Mouse (Mus musculus) thymus, postnatal 4 days (tissue): Measurements from ENCODE around the gene Rtn1.
A peak's percentile ranks its signal among the peaks of the same experiment; 100 is the strongest.

Experiments used
- DNase-seq: peaks from one replicate; pipeline ENCODE4 v3.0.0; 2021

Rtn1 gene

GRCm38 (mm10) chr12:72373916-72374615, 34.8 kb downstream of the Rtn1 start:
- DNase-seq, result no peak

GRCm38 (mm10) chr12:72370081-72370480, 38.8 kb downstream of the Rtn1 start:
- DNase-seq, result no peak

GRCm38 (mm10) chr12:72366763-72367162, 42.1 kb downstream of the Rtn1 start:
- no peak for DNase-seq

- no peak for DNase-seq
These were observed 42.8 kb downstream of the Rtn1 start for GRCm38 (mm10) chr12:72366104-72366437.

- DNase-seq, result no peak
These were observed 43.4 kb downstream of the Rtn1 start for GRCm38 (mm10) chr12:72365231-72366103.

GRCm38 (mm10) chr12:72364543-72364942, 44.3 kb downstream of the Rtn1 start:
- DNase-seq, result no peak

- DNase-seq, result peak; percentile 16
These were observed 47.0 kb downstream of the Rtn1 start for GRCm38 (mm10) chr12:72361701-72362354.

GRCm38 (mm10) chr12:72360926-72361615, 47.8 kb downstream of the Rtn1 start:
- DNase-seq, result no peak

- DNase-seq, result no peak
These were observed 49.0 kb downstream of the Rtn1 start for GRCm38 (mm10) chr12:72359903-72360302.

- DNase-seq, result no peak
These were observed 51.0 kb downstream of the Rtn1 start for GRCm38 (mm10) chr12:72357667-72358420.

- DNase-seq, result no peak
These were observed 54.6 kb downstream of the Rtn1 start for GRCm38 (mm10) chr12:72354241-72354640.

- no peak for DNase-seq
These were observed 55.3 kb downstream of the Rtn1 start for GRCm38 (mm10) chr12:72353506-72353905.

- no peak for DNase-seq
These were observed 60.3 kb downstream of the Rtn1 start for GRCm38 (mm10) chr12:72348508-72348907.

- DNase-seq, result no peak
These were observed 61.7 kb downstream of the Rtn1 start for GRCm38 (mm10) chr12:72347184-72347583.

- no peak for DNase-seq
These were observed 65.2 kb downstream of the Rtn1 start for GRCm38 (mm10) chr12:72343639-72344038.

- DNase-seq, result no peak
These were observed 72.8 kb downstream of the Rtn1 start for GRCm38 (mm10) chr12:72336009-72336408.

GRCm38 (mm10) chr12:72332488-72333013, 76.3 kb downstream of the Rtn1 start:
- DNase-seq, result no peak

GRCm38 (mm10) chr12:72331912-72332487, 76.9 kb downstream of the Rtn1 start:
- no peak for DNase-seq

GRCm38 (mm10) chr12:72326087-72326486, 82.8 kb downstream of the Rtn1 start:
- DNase-seq, result no peak

- DNase-seq, result no peak
These were observed 83.8 kb downstream of the Rtn1 start for GRCm38 (mm10) chr12:72325025-72325424.

GRCm38 (mm10) chr12:72324210-72324871, 84.5 kb downstream of the Rtn1 start:
- no peak for DNase-seq
